Mouse (Mus musculus): ENCODE data around the gene Acy3.

DNA sequence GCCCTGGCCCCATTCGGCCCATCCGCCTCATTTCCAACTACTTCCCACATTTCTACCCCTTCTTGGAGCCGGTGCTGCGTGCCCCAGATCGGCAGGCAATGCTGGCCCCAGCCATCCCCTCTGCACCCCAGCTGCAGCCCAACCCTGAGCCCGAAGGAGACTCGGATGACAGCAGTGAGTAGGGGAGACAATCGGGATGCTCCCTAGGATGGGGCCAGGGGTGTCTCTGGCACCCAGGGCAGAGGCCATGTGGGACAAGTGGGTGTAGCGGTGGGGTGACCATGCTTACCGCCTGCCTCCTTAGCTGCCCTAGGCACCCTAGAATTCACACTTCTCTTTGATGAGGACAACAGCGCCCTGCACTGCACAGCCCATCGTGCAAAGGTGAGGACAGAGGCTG, 17.3 kb downstream of the Acy3 start:
- TF ChIP-seq CTCF (IDR thresholded peaks at IDR 0.05; ENCODE audit: low read depth) (no peak), EP300 (IDR thresholded peaks at IDR 0.05; ENCODE audit: low read depth) (no peak)
